Mouse (Mus musculus): ENCODE data around the gene Hmcn2.

- no peak for TF ChIP-seq CTCF (IDR thresholded peaks at IDR 0.05; ENCODE audit: insufficient read depth, low read depth, low read length)
- no peak for TF ChIP-seq POLR2A (IDR thresholded peaks at IDR 0.05; ENCODE audit: insufficient read depth, low read depth, low read length)
Measured at GRCm38 (mm10) chr2:31418021-31418420, 103.8 kb downstream of the Hmcn2 start.
